Mouse (Mus musculus): ENCODE measurements around the gene Nupr1. TPM values are rescaled to one million over a fixed set of nuclear protein-coding genes. Genes with fewer than 3 reads are reported as not detected.
A peak's percentile ranks its signal among the peaks of the same experiment; 100 is the strongest.

Gene Nupr1
- polyA plus RNA-seq, 1 experiment from 2014 or later = 182 TPM

GRCm38 (mm10) chr7:126663646-126664045, 33.0 kb upstream of the Nupr1 start:
- Histone ChIP-seq H3K27me3 (ENCODE audit: control insufficient read depth, insufficient read depth, low read length) (no peaks in the 10 kb centered on the region), H3K27ac (replicated peaks) (no peak overlapping the region), H3K9me3 (ENCODE audit: control insufficient read depth, low read length) (no peaks in the 10 kb centered on the region), H3K4me2 (replicated peaks; ENCODE audit: low read depth) (no peak overlapping the region), H3K36me3 (ENCODE audit: control insufficient read depth, insufficient read depth, low read length) (no peaks in the 10 kb centered on the region), H3K4me3 (ENCODE audit: low read depth, low read length) (no peak overlapping the region), H3K4me1 (replicated peaks; ENCODE audit: control insufficient read depth, insufficient read depth) (no peaks in the 10 kb centered on the region), H3K9ac (ENCODE audit: low read length) (no peak overlapping the region)
- 46% methylated on average over 8 of the region's 8 CpGs for WGBS
- ATAC-seq (ENCODE audit: low FRiP score, low TSS enrichment) = peak; percentile 10; the same call in 1 of the 2 replicates
- DNase-seq (ENCODE audit: low spot score) = no peak
- TF ChIP-seq CTCF (IDR thresholded peaks at IDR 0.05; ENCODE audit: low read depth) (no peak), EP300 (optimal IDR thresholded peaks at IDR 0.05) (no peak)

GRCm38 (mm10) chr7:126659771-126660170, 29.1 kb upstream of the Nupr1 start:
- TF ChIP-seq EP300 (optimal IDR thresholded peaks at IDR 0.05) (no peak), CTCF (IDR thresholded peaks at IDR 0.05; ENCODE audit: low read depth) (no peak)

GRCm38 (mm10) chr7:126657522-126657921, 26.9 kb upstream of the Nupr1 start:
- WGBS = 85% methylated on average over 1 of the region's 1 CpGs
- no peaks in the 10 kb centered on the region for H3K27me3 ChIP-seq (ENCODE audit: control insufficient read depth, insufficient read depth, low read length)
- no peak overlapping the region for H3K4me3 ChIP-seq (ENCODE audit: low read depth, low read length)
- H3K9ac ChIP-seq (ENCODE audit: low read length) = no peak overlapping the region
- TF ChIP-seq CTCF (IDR thresholded peaks at IDR 0.05; ENCODE audit: low read depth) (no peak), EP300 (optimal IDR thresholded peaks at IDR 0.05) (no peak)
- no peak for ATAC-seq (ENCODE audit: low FRiP score, low TSS enrichment)
- no peaks in the 10 kb centered on the region for H3K9me3 ChIP-seq (ENCODE audit: control insufficient read depth, low read length)
- H3K4me2 ChIP-seq (replicated peaks; ENCODE audit: low read depth) = no peak overlapping the region
- H3K27ac ChIP-seq (replicated peaks) = no peak overlapping the region
- H3K36me3 ChIP-seq (ENCODE audit: control insufficient read depth, insufficient read depth, low read length) = no peaks in the 10 kb centered on the region
- no peaks in the 10 kb centered on the region for H3K4me1 ChIP-seq (replicated peaks; ENCODE audit: control insufficient read depth, insufficient read depth)
- no peak for DNase-seq (ENCODE audit: low spot score)

More at GRCm38 (mm10) chr7:126659771-126660170, 29.1 kb upstream of the Nupr1 start:
- Histone ChIP-seq H3K9ac (ENCODE audit: low read length) (no peak overlapping the region), H3K36me3 (ENCODE audit: control insufficient read depth, insufficient read depth, low read length) (no peaks in the 10 kb centered on the region), H3K27me3 (ENCODE audit: control insufficient read depth, insufficient read depth, low read length) (no peaks in the 10 kb centered on the region), H3K4me2 (replicated peaks; ENCODE audit: low read depth) (no peak overlapping the region), H3K4me3 (ENCODE audit: low read depth, low read length) (no peak overlapping the region), H3K9me3 (ENCODE audit: control insufficient read depth, low read length) (no peaks in the 10 kb centered on the region), H3K4me1 (replicated peaks; ENCODE audit: control insufficient read depth, insufficient read depth) (no peaks in the 10 kb centered on the region), H3K27ac (replicated peaks) (no peak overlapping the region)
- DNase-seq (ENCODE audit: low spot score) (no peak), ATAC-seq (ENCODE audit: low FRiP score, low TSS enrichment) (no peak)
- WGBS = 78% methylated on average over 3 of the region's 3 CpGs

GRCm38 (mm10) chr7:126655695-126656094, 25.0 kb upstream of the Nupr1 start:
- H3K27ac ChIP-seq (replicated peaks) = no peak overlapping the region
- no peaks in the 10 kb centered on the region for H3K36me3 ChIP-seq (ENCODE audit: control insufficient read depth, insufficient read depth, low read length)
- no peaks in the 10 kb centered on the region for H3K27me3 ChIP-seq (ENCODE audit: control insufficient read depth, insufficient read depth, low read length)
- WGBS = 83% methylated on average over 3 of the region's 3 CpGs
- no peak overlapping the region for H3K4me3 ChIP-seq (ENCODE audit: low read depth, low read length)
- no peak for ATAC-seq (ENCODE audit: low FRiP score, low TSS enrichment)
- TF ChIP-seq CTCF (IDR thresholded peaks at IDR 0.05; ENCODE audit: low read depth) (no peak), EP300 (optimal IDR thresholded peaks at IDR 0.05) (no peak)
- no peak overlapping the region for H3K9ac ChIP-seq (ENCODE audit: low read length)
- no peaks in the 10 kb centered on the region for H3K9me3 ChIP-seq (ENCODE audit: control insufficient read depth, low read length)
- H3K4me1 ChIP-seq (replicated peaks; ENCODE audit: control insufficient read depth, insufficient read depth) = no peaks in the 10 kb centered on the region
- H3K4me2 ChIP-seq (replicated peaks; ENCODE audit: low read depth) = no peak overlapping the region
- no peak for DNase-seq (ENCODE audit: low spot score)

- no peaks in the 10 kb centered on the region for H3K9me3 ChIP-seq (ENCODE audit: control insufficient read depth, low read length)
- 72% methylated on average over 2 of the region's 2 CpGs for WGBS
These were observed 23.3 kb upstream of the Nupr1 start for GRCm38 (mm10) chr7:126653991-126654390.

GRCm38 (mm10) chr7:126650852-126651251, 20.2 kb upstream of the Nupr1 start:
- ATAC-seq (ENCODE audit: low FRiP score, low TSS enrichment) = no peak
- Histone ChIP-seq H3K36me3 (ENCODE audit: control insufficient read depth, insufficient read depth, low read length) (no peaks in the 10 kb centered on the region), H3K9me3 (ENCODE audit: control insufficient read depth, low read length) (no peaks in the 10 kb centered on the region), H3K4me3 (ENCODE audit: low read depth, low read length) (no peak overlapping the region), H3K27me3 (ENCODE audit: control insufficient read depth, insufficient read depth, low read length) (no peaks in the 10 kb centered on the region), H3K4me1 (replicated peaks; ENCODE audit: control insufficient read depth, insufficient read depth) (no peaks in the 10 kb centered on the region), H3K4me2 (replicated peaks; ENCODE audit: low read depth) (no peak overlapping the region), H3K9ac (ENCODE audit: low read length) (no peak overlapping the region), H3K27ac (replicated peaks) (no peak overlapping the region)
- DNase-seq (ENCODE audit: low spot score) = no peak
- TF ChIP-seq EP300 (optimal IDR thresholded peaks at IDR 0.05) (no peak), CTCF (IDR thresholded peaks at IDR 0.05; ENCODE audit: low read depth) (no peak)
- WGBS = 41% methylated on average over 2 of the region's 2 CpGs

More at GRCm38 (mm10) chr7:126653991-126654390, 23.3 kb upstream of the Nupr1 start:
- no peaks in the 10 kb centered on the region for H3K4me1 ChIP-seq (replicated peaks; ENCODE audit: control insufficient read depth, insufficient read depth)
- ATAC-seq (ENCODE audit: low FRiP score, low TSS enrichment) (no peak), DNase-seq (ENCODE audit: low spot score) (no peak)
- no peak overlapping the region for H3K9ac ChIP-seq (ENCODE audit: low read length)
- H3K27me3 ChIP-seq (ENCODE audit: control insufficient read depth, insufficient read depth, low read length) = no peaks in the 10 kb centered on the region
- no peak overlapping the region for H3K27ac ChIP-seq (replicated peaks)
- H3K36me3 ChIP-seq (ENCODE audit: control insufficient read depth, insufficient read depth, low read length) = no peaks in the 10 kb centered on the region
- no peak overlapping the region for H3K4me3 ChIP-seq (ENCODE audit: low read depth, low read length)
- TF ChIP-seq EP300 (optimal IDR thresholded peaks at IDR 0.05) (no peak), CTCF (IDR thresholded peaks at IDR 0.05; ENCODE audit: low read depth) (no peak)
- no peak overlapping the region for H3K4me2 ChIP-seq (replicated peaks; ENCODE audit: low read depth)
